In the genomic region with DNA sequence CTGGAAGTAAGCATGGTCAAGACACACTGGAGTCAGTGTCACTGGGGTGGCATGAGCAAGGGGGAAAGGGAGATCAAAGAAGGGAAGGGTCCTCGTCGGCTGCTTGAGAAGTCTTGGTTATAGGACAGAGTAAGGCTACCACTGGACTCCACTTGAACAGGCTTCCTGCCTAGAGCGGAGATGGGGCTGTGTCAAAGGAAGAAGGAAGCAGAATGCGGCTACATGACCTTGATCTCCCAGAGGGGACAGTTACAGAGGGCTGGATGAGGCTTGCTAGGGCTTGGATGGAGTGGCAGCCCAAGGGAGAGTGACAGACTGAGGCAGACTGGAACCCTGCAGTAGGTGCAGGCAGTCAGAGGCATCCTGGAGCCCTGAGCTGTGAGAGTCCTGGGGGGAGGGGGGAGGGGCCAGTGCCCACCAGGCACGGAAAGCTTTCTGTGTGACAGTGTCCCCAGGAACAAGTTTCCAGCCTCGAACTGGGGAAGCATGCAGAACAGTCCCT, we compare ENCODE assay signal across 22 mouse cellular contexts. TPM values are rescaled to one million over a fixed set of nuclear protein-coding genes. Genes with fewer than 3 reads are reported as not detected.
A peak's percentile ranks its signal among the peaks of the same experiment; 100 is the strongest.
DNase-seq lines count a peak whose midpoint lies in the region; ATAC-seq and TF ChIP-seq lines count a peak whose summit lies in the region.
"Had no signal": no experiment of that assay in that cellular context is flagged by ENCODE, and none has a peak within 500 bp of the region (broad histone marks: within the 10 kb centered on the region; RNA-seq: fewer than 3 reads in every experiment).

No protein-coding gene starts in this region.

- TF ChIP-seq EP300 in heart, adult 2 months (IDR thresholded peaks at IDR 0.05; ENCODE audit: insufficient read depth, low read depth, low read length): no peak
- TF ChIP-seq EP300 in heart, postnatal 0 days (IDR thresholded peaks at IDR 0.05; ENCODE audit: low read depth): no peak

- DNase-seq in heart, adult 2 months: no peak
- DNase-seq in heart, postnatal 10 days: no peak
- no peak for DNase-seq in kidney, adult 11 months
- no peak for DNase-seq in midbrain, embryonic 10.5 days (ENCODE audit: low spot score)
- no peak for DNase-seq in heart, postnatal 0 days (ENCODE audit: low spot score)
- DNase-seq in embryo, embryonic 10 days (ENCODE audit: low spot score): no peak
- DNase-seq: cerebellum, postnatal 10 days; embryo, embryonic 11 days; kidney, adult 2 months; kidney, postnatal 4 days; lung, postnatal 36 days; retina, postnatal 1 day; right cerebral cortex, postnatal 4 days; thymus, postnatal 4 days had no signal

- 0 out of 2 replicates have a peak overlapping the region, but pooled peaks have one; percentile 1 for H3K9ac ChIP-seq in heart, adult 2 months (ENCODE audit: low read depth, low read length)
- H3K9ac ChIP-seq in kidney, embryonic 16.5 days (replicated peaks; ENCODE audit: low read length): peak overlapping the region; percentile 37; the same call in 1 of the 2 replicates
- no peak overlapping the region for H3K9ac ChIP-seq in midbrain, embryonic 15.5 days
- no peak overlapping the region for H3K9ac ChIP-seq in heart, postnatal 0 days (replicated peaks; ENCODE audit: low read depth, low read length)
- H3K9ac ChIP-seq: forebrain, embryonic 15.5 days; limb, embryonic 15.5 days; midbrain, embryonic 13.5 days; neural tube, embryonic 15.5 days had no signal

- H3K4me3 ChIP-seq in heart, adult 2 months: no peak overlapping the region
- no peak overlapping the region for H3K4me3 ChIP-seq in kidney, embryonic 16.5 days (ENCODE audit: low read length)
- no peak overlapping the region for H3K4me3 ChIP-seq in midbrain, embryonic 10.5 days
- no peak overlapping the region for H3K4me3 ChIP-seq in midbrain, embryonic 15.5 days
- H3K4me3 ChIP-seq in heart, postnatal 0 days (ENCODE audit: low read depth, low read length): no peak overlapping the region
- H3K4me3 ChIP-seq: forebrain, embryonic 15.5 days; limb, embryonic 15.5 days; midbrain, embryonic 13.5 days; myocyte; neural tube, embryonic 15.5 days had no signal

- H3K79me2 ChIP-seq in heart, adult 2 months (replicated peaks; ENCODE audit: control insufficient read depth, insufficient read depth, low read length): no peaks in the 10 kb centered on the region

- peaks cover 34% of the 10 kb centered on the region for H3K4me1 ChIP-seq in heart, adult 2 months (ENCODE audit: control insufficient read depth, insufficient read depth, low read length)
- H3K4me1 ChIP-seq in kidney, embryonic 16.5 days (ENCODE audit: insufficient read depth, low read length): peaks cover 25% of the 10 kb centered on the region
- H3K4me1 ChIP-seq in midbrain, embryonic 10.5 days: peaks cover 21% of the 10 kb centered on the region
- H3K4me1 ChIP-seq in midbrain, embryonic 15.5 days: no peaks in the 10 kb centered on the region
- H3K4me1 ChIP-seq in heart, postnatal 0 days (ENCODE audit: control insufficient read depth, insufficient read depth): peaks cover 34% of the 10 kb centered on the region
- H3K4me1 ChIP-seq: forebrain, embryonic 15.5 days had no signal

- H3K27me3 ChIP-seq in heart, adult 2 months (ENCODE audit: control insufficient read depth, insufficient read depth, low read length): no peaks in the 10 kb centered on the region
- no peaks in the 10 kb centered on the region for H3K27me3 ChIP-seq in kidney, embryonic 16.5 days (ENCODE audit: insufficient read depth, low read length)
- no peaks in the 10 kb centered on the region for H3K27me3 ChIP-seq in midbrain, embryonic 10.5 days (ENCODE audit: low read depth, poor library complexity, severe bottlenecking)
- H3K27me3 ChIP-seq in midbrain, embryonic 15.5 days (replicated peaks): no peaks in the 10 kb centered on the region
- no peaks in the 10 kb centered on the region for H3K27me3 ChIP-seq in heart, postnatal 0 days (ENCODE audit: control insufficient read depth, insufficient read depth, low read length)
- H3K27me3 ChIP-seq: forebrain, embryonic 15.5 days; limb, embryonic 15.5 days; midbrain, embryonic 13.5 days; neural tube, embryonic 15.5 days; Patski had no signal

- H3K27ac ChIP-seq in heart, adult 2 months: peak overlapping the region; percentile 63
- H3K27ac ChIP-seq in kidney, embryonic 16.5 days (ENCODE audit: low read length): no peak overlapping the region; the same call in 1 of the 2 replicates
- 0 out of 2 replicates have a peak overlapping the region, but pooled peaks have one; percentile 33 for H3K27ac ChIP-seq in midbrain, embryonic 10.5 days (replicated peaks)
- no peak overlapping the region for H3K27ac ChIP-seq in midbrain, embryonic 15.5 days
- H3K27ac ChIP-seq in heart, postnatal 0 days (ENCODE audit: low read depth): peak overlapping the region; percentile 30
- H3K27ac ChIP-seq: forebrain, embryonic 15.5 days; limb, embryonic 15.5 days; midbrain, embryonic 13.5 days; neural tube, embryonic 15.5 days had no signal

- H3K9me3 ChIP-seq in kidney, embryonic 16.5 days (ENCODE audit: low read length): no peaks in the 10 kb centered on the region
- H3K9me3 ChIP-seq in midbrain, embryonic 10.5 days (replicated peaks): no peaks in the 10 kb centered on the region
- H3K9me3 ChIP-seq in midbrain, embryonic 15.5 days: no peaks in the 10 kb centered on the region
- H3K9me3 ChIP-seq in heart, postnatal 0 days (replicated peaks; ENCODE audit: control insufficient read depth, low read length): no peaks in the 10 kb centered on the region
- H3K9me3 ChIP-seq: forebrain, embryonic 15.5 days; limb, embryonic 15.5 days; midbrain, embryonic 13.5 days; neural tube, embryonic 15.5 days had no signal

- ATAC-seq in kidney, embryonic 16.5 days (ENCODE audit: low FRiP score, low TSS enrichment): no peak
- ATAC-seq in midbrain, embryonic 15.5 days (replicated peaks): no peak
- ATAC-seq in heart, postnatal 0 days (ENCODE audit: insufficient read depth, low read depth): no peak
- ATAC-seq: forebrain, embryonic 15.5 days; midbrain, embryonic 13.5 days; Patski had no signal

- TF ChIP-seq CTCF in heart, adult 2 months (IDR thresholded peaks at IDR 0.05): no peak
- no peak for TF ChIP-seq CTCF in heart, postnatal 0 days (IDR thresholded peaks at IDR 0.05; ENCODE audit: low read depth)

- H3K36me3 ChIP-seq in heart, adult 2 months (ENCODE audit: control insufficient read depth, insufficient read depth, low read length): no peaks in the 10 kb centered on the region
- no peaks in the 10 kb centered on the region for H3K36me3 ChIP-seq in kidney, embryonic 16.5 days (ENCODE audit: insufficient read depth, low read length)
- no peaks in the 10 kb centered on the region for H3K36me3 ChIP-seq in midbrain, embryonic 10.5 days
- H3K36me3 ChIP-seq in midbrain, embryonic 15.5 days (replicated peaks): no peaks in the 10 kb centered on the region
- no peaks in the 10 kb centered on the region for H3K36me3 ChIP-seq in heart, postnatal 0 days (replicated peaks; ENCODE audit: control insufficient read depth, insufficient read depth, low read length)
- H3K36me3 ChIP-seq: forebrain, embryonic 15.5 days; limb, embryonic 15.5 days; midbrain, embryonic 13.5 days; neural tube, embryonic 15.5 days had no signal

- H3K4me2 ChIP-seq in kidney, embryonic 16.5 days (replicated peaks; ENCODE audit: low read depth, low read length): no peak overlapping the region
- no peak overlapping the region for H3K4me2 ChIP-seq in midbrain, embryonic 15.5 days
- no peak overlapping the region for H3K4me2 ChIP-seq in heart, postnatal 0 days (ENCODE audit: low read depth, low read length)
- H3K4me2 ChIP-seq: forebrain, embryonic 15.5 days; limb, embryonic 15.5 days; midbrain, embryonic 13.5 days; neural tube, embryonic 15.5 days had no signal

- 0 out of 2 replicates have a peak, but pooled peaks have one; percentile 18 for TF ChIP-seq POLR2A in heart, adult 2 months (IDR thresholded peaks at IDR 0.05; ENCODE audit: insufficient read depth, low read depth, low read length)

- WGBS in heart, adult 2 months: 35% methylated on average over 6 of the region's 6 CpGs
- WGBS in kidney, embryonic 16.5 days: 58% methylated on average over 6 of the region's 6 CpGs
- 68% methylated on average over 6 of the region's 6 CpGs for WGBS in midbrain, embryonic 10.5 days
- WGBS in midbrain, embryonic 15.5 days: 69% methylated on average over 6 of the region's 6 CpGs
- WGBS in heart, postnatal 0 days: 39% methylated on average over 6 of the region's 6 CpGs

- intact Hi-C loops in heart, adult 2 months (cut with DNase I): no loop called here
- intact Hi-C loops in heart, postnatal 10 days (cut with DNase I): no loop called here

RNA-seq across cellular contexts. Expression of gene Eng, which starts 5.8 kb away (rescaled TPM):
- total RNA-seq in heart, adult 2 months (2021): 100 to 1,000 TPM; 113 to 122 TPM
- 230 and 239 TPM in 2 replicates for polyA plus RNA-seq in heart, adult 2 months (2012; rRNA removed)
- total RNA-seq in heart, postnatal 10 days (2021): 100 to 1,000 TPM; 152 to 166 TPM
- polyA plus RNA-seq in kidney, embryonic 16.5 days (2015; fragmentation: Nextera tagmentation; extraction: Ambion mirVana): 93.6 and 98.7 TPM in 2 replicates
- polyA plus RNA-seq in midbrain, embryonic 10.5 days (2016; fragmentation: Nextera tagmentation; extraction: Ambion mirVana): 25.6 and 29.2 TPM in 2 replicates
- polyA plus RNA-seq in midbrain, embryonic 15.5 days (2015; fragmentation: Nextera tagmentation; extraction: Ambion mirVana): 32.4 and 32.8 TPM in 2 replicates
- total RNA-seq in heart, postnatal 0 days (2014; rRNA removed; ENCODE audit: low replicate concordance): 123 and 148 TPM in 2 replicates
- 133 and 137 TPM in 2 replicates for polyA plus RNA-seq in heart, postnatal 0 days (2015; fragmentation: Nextera tagmentation; extraction: Ambion mirVana)

RNA-seq across cellular contexts. Expression of gene Ak1, which starts 19.0 kb away (rescaled TPM):
- 100 to 1,000 TPM; 606 to 670 TPM for total RNA-seq in heart, adult 2 months (2021)
- polyA plus RNA-seq in heart, adult 2 months (2012; rRNA removed): 584 and 623 TPM in 2 replicates
- 100 to 1,000 TPM; 522 to 538 TPM for total RNA-seq in heart, postnatal 10 days (2021)
- 35.7 and 39.1 TPM in 2 replicates for polyA plus RNA-seq in kidney, embryonic 16.5 days (2015; fragmentation: Nextera tagmentation; extraction: Ambion mirVana)
- polyA plus RNA-seq in midbrain, embryonic 10.5 days (2016; fragmentation: Nextera tagmentation; extraction: Ambion mirVana): 26.4 and 30.3 TPM in 2 replicates
- polyA plus RNA-seq in midbrain, embryonic 15.5 days (2015; fragmentation: Nextera tagmentation; extraction: Ambion mirVana): 97.6 and 101 TPM in 2 replicates
- 544 and 572 TPM in 2 replicates for total RNA-seq in heart, postnatal 0 days (2014; rRNA removed; ENCODE audit: low replicate concordance)
- polyA plus RNA-seq in heart, postnatal 0 days (2015; fragmentation: Nextera tagmentation; extraction: Ambion mirVana): 721 and 737 TPM in 2 replicates

RNA-seq across cellular contexts. Expression of gene St6galnac6, which starts 41.1 kb away (rescaled TPM):
- total RNA-seq in heart, adult 2 months (2021): 100 to 1,000 TPM; 107 to 125 TPM
- polyA plus RNA-seq in heart, adult 2 months (2012; rRNA removed): 129 and 174 TPM in 2 replicates
- total RNA-seq in heart, postnatal 10 days (2021): 100 to 1,000 TPM in 1 of 2 experiments, 10 to 100 TPM in 1; 87.9 to 103 TPM
- 18.5 and 18.6 TPM in 2 replicates for polyA plus RNA-seq in kidney, embryonic 16.5 days (2015; fragmentation: Nextera tagmentation; extraction: Ambion mirVana)
- polyA plus RNA-seq in midbrain, embryonic 10.5 days (2016; fragmentation: Nextera tagmentation; extraction: Ambion mirVana): 10.8 and 11.9 TPM in 2 replicates
- polyA plus RNA-seq in midbrain, embryonic 15.5 days (2015; fragmentation: Nextera tagmentation; extraction: Ambion mirVana): 24.2 and 26.9 TPM in 2 replicates
- total RNA-seq in heart, postnatal 0 days (2014; rRNA removed; ENCODE audit: low replicate concordance): 102 and 117 TPM in 2 replicates
- polyA plus RNA-seq in heart, postnatal 0 days (2015; fragmentation: Nextera tagmentation; extraction: Ambion mirVana): 44.1 and 44.3 TPM in 2 replicates

RNA-seq across cellular contexts. Expression of gene St6galnac4, which starts 53.7 kb away (rescaled TPM):
- 10 to 100 TPM; 16.2 to 17.8 TPM for total RNA-seq in heart, adult 2 months (2021)
- polyA plus RNA-seq in heart, adult 2 months (2012; rRNA removed): 25.2 and 28.6 TPM in 2 replicates
- total RNA-seq in heart, postnatal 10 days (2021): 10 to 100 TPM; 29.3 to 31.8 TPM
- polyA plus RNA-seq in kidney, embryonic 16.5 days (2015; fragmentation: Nextera tagmentation; extraction: Ambion mirVana): 24.7 TPM in 2 replicates
- 15.9 and 17.1 TPM in 2 replicates for polyA plus RNA-seq in midbrain, embryonic 10.5 days (2016; fragmentation: Nextera tagmentation; extraction: Ambion mirVana)
- 33.3 and 36.5 TPM in 2 replicates for polyA plus RNA-seq in midbrain, embryonic 15.5 days (2015; fragmentation: Nextera tagmentation; extraction: Ambion mirVana)
- 25.7 and 28.0 TPM in 2 replicates for total RNA-seq in heart, postnatal 0 days (2014; rRNA removed; ENCODE audit: low replicate concordance)
- polyA plus RNA-seq in heart, postnatal 0 days (2015; fragmentation: Nextera tagmentation; extraction: Ambion mirVana): 25.5 and 27.0 TPM in 2 replicates

Comparison
In these comparisons a context has a peak if more than half of its experiments do, and no peak if none do; other contexts are left out.
1. H3K27ac ChIP-seq: peak in heart, adult 2 months (single experiment), midbrain, embryonic 10.5 days (single experiment) and heart, postnatal 0 days (single experiment); none in kidney, embryonic 16.5 days (single experiment) and midbrain, embryonic 15.5 days (single experiment).
2. H3K9ac ChIP-seq: peak in heart, adult 2 months (single experiment) and kidney, embryonic 16.5 days (single experiment); none in midbrain, embryonic 15.5 days (single experiment) and heart, postnatal 0 days (single experiment).